Mouse (Mus musculus) kidney, postnatal 10 days (tissue): ENCODE measurements around the gene Abcc3.
A peak's percentile ranks its signal among the peaks of the same experiment; 100 is the strongest.

Experiments
- DNase-seq: peaks from one replicate; pipeline ENCODE4 v3.0.0; 2021; ENCODE audit warnings: mixed read lengths

The Abcc3 gene

GRCm38 (mm10) chr11:94349839-94350238, 43.0 kb downstream of the Abcc3 start:
- DNase-seq = no peak

GRCm38 (mm10) chr11:94347063-94347575, 45.7 kb downstream of the Abcc3 start:
- no peak for DNase-seq

GRCm38 (mm10) chr11:94346611-94347010, 46.2 kb downstream of the Abcc3 start:
- DNase-seq = no peak

- no peak for DNase-seq
These were observed 46.9 kb downstream of the Abcc3 start for GRCm38 (mm10) chr11:94345926-94346325.

GRCm38 (mm10) chr11:94344470-94344869, 48.3 kb downstream of the Abcc3 start:
- DNase-seq = no peak

- DNase-seq = no peak
These were observed 48.8 kb downstream of the Abcc3 start for GRCm38 (mm10) chr11:94343955-94344358.

GRCm38 (mm10) chr11:94342114-94342905, 50.5 kb downstream of the Abcc3 start:
- DNase-seq = no peak

- DNase-seq = no peak
These were observed 51.6 kb downstream of the Abcc3 start for GRCm38 (mm10) chr11:94340948-94341933.

GRCm38 (mm10) chr11:94339732-94340585, 52.8 kb downstream of the Abcc3 start:
- DNase-seq = peak; percentile 70

GRCm38 (mm10) chr11:94338347-94338746, 54.5 kb downstream of the Abcc3 start:
- no peak for DNase-seq

- DNase-seq = no peak
These were observed 56.2 kb downstream of the Abcc3 start for GRCm38 (mm10) chr11:94336551-94336950.

- no peak for DNase-seq
These were observed 58.3 kb downstream of the Abcc3 start for GRCm38 (mm10) chr11:94334386-94334968.

GRCm38 (mm10) chr11:94332726-94333125, 60.1 kb downstream of the Abcc3 start:
- no peak for DNase-seq

GRCm38 (mm10) chr11:94330211-94330610, 62.6 kb downstream of the Abcc3 start:
- no peak for DNase-seq

GRCm38 (mm10) chr11:94329270-94329891, 63.4 kb downstream of the Abcc3 start:
- DNase-seq = peak; percentile 69

- DNase-seq = no peak
These were observed 64.2 kb downstream of the Abcc3 start for GRCm38 (mm10) chr11:94328644-94329025.

GRCm38 (mm10) chr11:94327693-94328643, 64.8 kb downstream of the Abcc3 start, which contains the start of gene Ankrd40:
TSS of gene Ankrd40 (plus strand) at chr11:94328001.
- DNase-seq = peak; percentile 95

- no peak for DNase-seq
These were observed 65.8 kb downstream of the Abcc3 start for GRCm38 (mm10) chr11:94326961-94327411.

- no peak for DNase-seq
These were observed 68.2 kb downstream of the Abcc3 start for GRCm38 (mm10) chr11:94324618-94325017.

GRCm38 (mm10) chr11:94323271-94323925, 69.4 kb downstream of the Abcc3 start:
- DNase-seq = no peak
